Mouse (Mus musculus) 416B (cell line): ENCODE measurements at regions not wholly inside any gene's neighbourhood (a gene's known extent, or its start where the extent isn't known, plus 50 kb on each side); places are given as distances from the start of the nearest gene placed in this dataset.
"Not testable (repeated sequence)": the region's sequence is repeated elsewhere in the genome, so short reads cannot be mapped to it uniquely, and the experiment has no call there.

Experiments
- DNase-seq: peaks from one replicate; pipeline ENCODE4 v3.0.0; 2011; ENCODE audit warnings: low read depth

GRCm38 (mm10) chr8:98955803-98956202, 460.5 kb downstream of the Cdh8 start:
- no peak for DNase-seq

GRCm38 (mm10) chr8:98913159-98913777, 503.0 kb downstream of the Cdh8 start:
- no peak for DNase-seq

- no peak for DNase-seq
Measured at GRCm38 (mm10) chr8:98893331-98893730, 522.9 kb downstream of the Cdh8 start.

GRCm38 (mm10) chr8:98861664-98862306, 554.5 kb downstream of the Cdh8 start:
- DNase-seq: no peak

- no peak for DNase-seq
Measured at GRCm38 (mm10) chr8:98861175-98861574, 555.1 kb downstream of the Cdh8 start.

GRCm38 (mm10) chr8:98860416-98860815, 555.9 kb downstream of the Cdh8 start:
- DNase-seq: no peak

- DNase-seq: no peak
Measured at GRCm38 (mm10) chr8:98829515-98829914, 586.8 kb downstream of the Cdh8 start.

- DNase-seq: no peak
Measured at GRCm38 (mm10) chr8:98829006-98829405, 587.3 kb downstream of the Cdh8 start.

- no peak for DNase-seq
Measured at GRCm38 (mm10) chr8:98811922-98812321, 604.3 kb downstream of the Cdh8 start.

- DNase-seq: no peak
Measured at GRCm38 (mm10) chr8:98797445-98797844, 618.8 kb downstream of the Cdh8 start.

- DNase-seq: no peak
Measured at GRCm38 (mm10) chr8:98767036-98767435, 649.2 kb downstream of the Cdh8 start.

GRCm38 (mm10) chr8:98756596-98756995, 659.7 kb downstream of the Cdh8 start:
- DNase-seq: no peak

GRCm38 (mm10) chr8:98755795-98756194, 660.5 kb downstream of the Cdh8 start:
- DNase-seq: no peak

- no peak for DNase-seq
Measured at GRCm38 (mm10) chr8:98752367-98752766, 663.9 kb downstream of the Cdh8 start.

- DNase-seq: no peak
Measured at GRCm38 (mm10) chr8:98707753-98708152, 708.5 kb downstream of the Cdh8 start.

- DNase-seq: no peak
Measured at GRCm38 (mm10) chr8:98706122-98706521, 710.1 kb downstream of the Cdh8 start.

- no peak for DNase-seq
Measured at GRCm38 (mm10) chr8:98685195-98685594, 731.1 kb downstream of the Cdh8 start.

- no peak for DNase-seq
Measured at GRCm38 (mm10) chr8:98684531-98684930, 731.7 kb downstream of the Cdh8 start.

GRCm38 (mm10) chr8:98680065-98680464, 736.2 kb downstream of the Cdh8 start:
- no peak for DNase-seq

GRCm38 (mm10) chr8:98659287-98659686, 757.0 kb downstream of the Cdh8 start:
- DNase-seq: no peak

- not testable (repeated sequence) for DNase-seq
Measured at GRCm38 (mm10) chr8:98652316-98652715, 764.0 kb downstream of the Cdh8 start.

GRCm38 (mm10) chr8:98651010-98651409, 765.3 kb downstream of the Cdh8 start:
- DNase-seq: no peak

GRCm38 (mm10) chr8:98628151-98628550, 788.1 kb downstream of the Cdh8 start:
- no peak for DNase-seq

- no peak for DNase-seq
Measured at GRCm38 (mm10) chr8:98613834-98614428, 802.3 kb downstream of the Cdh8 start.
